20 mouse cellular contexts compared by ENCODE assay signal in genomic region chr7:61876220-61876619, GRCm38 (mm10).
DNase-seq lines count a peak whose midpoint lies in the region; ATAC-seq and TF ChIP-seq lines count a peak whose summit lies in the region.
"Had no signal": no experiment of that assay in that cellular context is flagged by ENCODE, and none has a peak within 500 bp of the region (broad histone marks: within the 10 kb centered on the region; RNA-seq: fewer than 3 reads in every experiment).

No protein-coding gene starts in this region.

- H3K27me3 ChIP-seq in hindbrain, embryonic 14.5 days (ENCODE audit: control insufficient read depth, insufficient read depth, low read length): no peaks in the 10 kb centered on the region
- H3K27me3 ChIP-seq in hindbrain, embryonic 13.5 days: no peaks in the 10 kb centered on the region
- no peaks in the 10 kb centered on the region for H3K27me3 ChIP-seq in forebrain, embryonic 12.5 days
- H3K27me3 ChIP-seq: forebrain, embryonic 13.5 days; heart, embryonic 12.5 days; hindbrain, embryonic 15.5 days had no signal

- 0 out of 2 replicates have a peak overlapping the region, but pooled peaks have one; percentile 1 for H3K27ac ChIP-seq in hindbrain, embryonic 14.5 days
- H3K27ac ChIP-seq in hindbrain, embryonic 13.5 days: no peak overlapping the region
- peak overlapping the region; percentile 40 for H3K27ac ChIP-seq in embryonic fibroblast, embryonic 13.5 days (ENCODE audit: insufficient read depth, low read length)
- no peak overlapping the region for H3K27ac ChIP-seq in forebrain, embryonic 12.5 days
- H3K27ac ChIP-seq: forebrain, embryonic 13.5 days; hindbrain, embryonic 15.5 days had no signal

- no peak for TF ChIP-seq CTCF in embryonic fibroblast, embryonic 13.5 days (IDR thresholded peaks at IDR 0.05; ENCODE audit: borderline replicate concordance, insufficient read depth, low read length)

- H3K9ac ChIP-seq in hindbrain, embryonic 14.5 days: no peak overlapping the region
- no peak overlapping the region for H3K9ac ChIP-seq in hindbrain, embryonic 13.5 days
- no peak overlapping the region for H3K9ac ChIP-seq in forebrain, embryonic 12.5 days
- H3K9ac ChIP-seq: forebrain, embryonic 13.5 days; forebrain, postnatal 0 days; heart, embryonic 12.5 days; hindbrain, embryonic 15.5 days had no signal

- DNase-seq in hindbrain, embryonic 14.5 days (ENCODE audit: low spot score): no peak
- peak; percentile 66 for DNase-seq in 3T3-L1 (ENCODE audit: low read depth, low spot score)
- DNase-seq in Muller cell, postnatal 12 days (ENCODE audit: inconsistent ontology term): peak; percentile 81
- no peak for DNase-seq in adrenal gland, postnatal 36 days
- DNase-seq in gastrocnemius, postnatal 4 days (ENCODE audit: low spot score in 2 of 2): no peak
- DNase-seq: adrenal gland, adult 8-10 months; B cell, adult 2 months; cerebellum, adult 11-12 months; cerebellum, adult 9-11 months; forebrain, postnatal 0 days; gastrocnemius, postnatal 14 days; kidney, adult 11 months had no signal

- no peak overlapping the region for H3K4me2 ChIP-seq in hindbrain, embryonic 14.5 days (replicated peaks)
- H3K4me2 ChIP-seq in hindbrain, embryonic 13.5 days: no peak overlapping the region
- no peak overlapping the region for H3K4me2 ChIP-seq in forebrain, embryonic 12.5 days
- H3K4me2 ChIP-seq: forebrain, embryonic 13.5 days; heart, embryonic 12.5 days; hindbrain, embryonic 15.5 days had no signal

- 0 out of 2 replicates have a peak, but pooled peaks cover 2% of the 10 kb centered on the region for H3K36me3 ChIP-seq in hindbrain, embryonic 14.5 days (replicated peaks; ENCODE audit: control insufficient read depth, insufficient read depth)
- H3K36me3 ChIP-seq in hindbrain, embryonic 13.5 days: no peaks in the 10 kb centered on the region
- no peaks in the 10 kb centered on the region for H3K36me3 ChIP-seq in forebrain, embryonic 12.5 days (replicated peaks)
- H3K36me3 ChIP-seq: G1E; heart, embryonic 12.5 days; hindbrain, embryonic 15.5 days had no signal

- TF ChIP-seq POLR2A in embryonic fibroblast, embryonic 13.5 days (IDR thresholded peaks at IDR 0.05; ENCODE audit: low read depth, low read length): no peak

- H3K4me3 ChIP-seq in hindbrain, embryonic 14.5 days (replicated peaks; ENCODE audit: low read length): no peak overlapping the region
- H3K4me3 ChIP-seq in hindbrain, embryonic 13.5 days: no peak overlapping the region
- H3K4me3 ChIP-seq in embryonic fibroblast, embryonic 13.5 days (ENCODE audit: insufficient read depth, low read length): no peak overlapping the region
- H3K4me3 ChIP-seq in forebrain, embryonic 12.5 days (replicated peaks): no peak overlapping the region
- H3K4me3 ChIP-seq: forebrain, embryonic 13.5 days; heart, embryonic 12.5 days; hindbrain, embryonic 15.5 days had no signal

- ATAC-seq in hindbrain, embryonic 14.5 days (ENCODE audit: low FRiP score): no peak
- no peak for ATAC-seq in hindbrain, embryonic 13.5 days (ENCODE audit: low FRiP score)
- ATAC-seq in forebrain, embryonic 12.5 days (ENCODE audit: low FRiP score): no peak
- ATAC-seq: CD4-positive, CD25-positive, alpha-beta regulatory T cell, adult 4 months; forebrain, embryonic 13.5 days; forebrain, postnatal 0 days had no signal

- H3K9me3 ChIP-seq in hindbrain, embryonic 14.5 days (ENCODE audit: control insufficient read depth, low read length): no peaks in the 10 kb centered on the region
- no peaks in the 10 kb centered on the region; the same call in 1 of the 2 replicates for H3K9me3 ChIP-seq in hindbrain, embryonic 13.5 days
- H3K9me3 ChIP-seq in forebrain, embryonic 12.5 days: no peaks in the 10 kb centered on the region
- H3K9me3 ChIP-seq: forebrain, embryonic 13.5 days; G1E; hindbrain, embryonic 15.5 days had no signal

- 57% methylated on average over 3 of the region's 3 CpGs for WGBS in hindbrain, embryonic 14.5 days
- 48% methylated on average over 3 of the region's 3 CpGs for WGBS in hindbrain, embryonic 13.5 days
- WGBS in forebrain, embryonic 12.5 days: 62% methylated on average over 3 of the region's 3 CpGs

- H3K4me1 ChIP-seq in hindbrain, embryonic 14.5 days (replicated peaks; ENCODE audit: control insufficient read depth, insufficient read depth, low read length): peaks cover 6% of the 10 kb centered on the region; the same call in 1 of the 2 replicates
- H3K4me1 ChIP-seq in hindbrain, embryonic 13.5 days (replicated peaks): 0 out of 2 replicates have a peak, but pooled peaks cover 3% of the 10 kb centered on the region
- H3K4me1 ChIP-seq in embryonic fibroblast, embryonic 13.5 days (ENCODE audit: control insufficient read depth, insufficient read depth, low read length): no peaks in the 10 kb centered on the region; the same call in 1 of the 2 replicates
- H3K4me1 ChIP-seq in forebrain, embryonic 12.5 days: no peaks in the 10 kb centered on the region
- H3K4me1 ChIP-seq: forebrain, embryonic 13.5 days; heart, embryonic 12.5 days had no signal

Comparison
In these comparisons a context has a peak if more than half of its experiments do, and no peak if none do; other contexts are left out.
1. H3K27ac ChIP-seq: peak in hindbrain, embryonic 14.5 days (single experiment) and embryonic fibroblast, embryonic 13.5 days (single experiment); none in hindbrain, embryonic 13.5 days (single experiment) and forebrain, embryonic 12.5 days (single experiment).
2. DNase-seq: peak in 3T3-L1 (single experiment) and Muller cell, postnatal 12 days (single experiment); none in hindbrain, embryonic 14.5 days (single experiment), adrenal gland, postnatal 36 days (0 of 2) and gastrocnemius, postnatal 4 days (0 of 2).